Mouse (Mus musculus) spleen, adult 18-20 months (tissue): ENCODE measurements at regions not wholly inside any gene's neighbourhood (a gene's known extent, or its start where the extent isn't known, plus 50 kb on each side); places are given as distances from the start of the nearest gene placed in this dataset.

ENCODE experiments used
- DNase-seq, 2 experiments: peaks; one replicate each; pipeline ENCODE4 v3.0.0; 2022; ENCODE audit warnings: mixed read lengths in 2 of 2

GRCm38 (mm10) chr8:40186715-40187583 lies 487.9 kb upstream of the Adam24 start:
- no peak for DNase-seq

- DNase-seq: no peak
Observed at GRCm38 (mm10) chr8:40187584-40187934, 487.3 kb upstream of the Adam24 start.

- DNase-seq: no peak
Observed at GRCm38 (mm10) chr8:40192266-40192665, 482.6 kb upstream of the Adam24 start.

GRCm38 (mm10) chr8:40193148-40193547 lies 481.7 kb upstream of the Adam24 start:
- DNase-seq: no peak

DNA sequence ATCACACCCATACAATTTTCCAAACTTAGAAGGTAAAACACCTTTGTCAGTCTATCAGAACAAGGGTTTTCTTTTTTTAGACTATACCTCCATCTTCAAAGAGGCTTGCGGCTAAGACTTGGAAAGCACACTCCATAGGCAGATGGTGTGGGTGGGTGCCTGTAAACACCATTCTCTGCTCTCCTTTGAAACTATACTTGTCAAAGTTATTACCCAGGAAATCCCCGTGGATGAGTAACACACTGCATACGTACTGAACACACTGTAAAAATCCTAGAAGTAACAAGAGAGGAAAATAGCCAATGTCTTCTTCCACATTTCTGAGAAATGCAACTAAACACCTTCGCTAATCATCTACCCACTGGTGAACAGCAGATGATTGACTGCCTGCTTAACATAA lies 464.0 kb upstream of the Adam24 start:
- no peak for DNase-seq

GRCm38 (mm10) chr8:40223521-40223920 lies 451.4 kb upstream of the Adam24 start:
- DNase-seq: no peak

- DNase-seq: no peak
Observed at GRCm38 (mm10) chr8:40227262-40227661, 447.6 kb upstream of the Adam24 start.
